Mouse (Mus musculus): ENCODE measurements at regions not wholly inside any gene's neighbourhood (a gene's known extent, or its start where the extent isn't known, plus 50 kb on each side); places are given as distances from the start of the nearest gene placed in this dataset.

DNA sequence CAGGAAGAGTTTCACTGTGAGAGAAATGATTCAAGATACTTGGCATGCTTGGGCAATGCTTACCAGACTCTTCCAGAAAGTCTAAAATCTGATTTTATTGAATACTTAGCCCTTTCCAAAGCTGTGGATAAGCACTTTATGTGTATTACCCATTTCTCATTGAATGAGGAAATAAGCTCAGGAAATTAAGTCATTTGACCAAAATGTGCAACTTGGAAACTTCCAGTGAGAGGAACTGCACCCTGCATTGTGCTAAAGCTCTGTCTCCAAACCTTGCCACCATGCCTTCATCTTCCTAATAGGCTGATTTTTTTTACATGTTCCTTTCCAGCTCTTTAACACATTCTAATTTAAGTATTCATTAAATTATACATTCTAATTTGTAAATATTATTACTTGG lies 372.7 kb upstream of the Mmadhc start:
- TF ChIP-seq CTCF (IDR thresholded peaks at IDR 0.05): no peak
- TF ChIP-seq EP300 (IDR thresholded peaks at IDR 0.05): no peak

All from lung, postnatal 0 days (tissue).